Mouse (Mus musculus) embryonic stem cell, embryonic (primary cell): Measurements from ENCODE around the gene Ciz1.

Experiments
- CTCF ChIA-PET, 4 experiments: fragments of 300-600 bp in 2 of 4; fragments of 350-600 bp in 2 of 4; sonication (Branson Sonifier 250); formaldehyde crosslinking; loops; one replicate each; lab custom pipeline; 2022; ENCODE audit warnings: inconsistent platforms in 2 of 4; lab: Charles Lee
- POLR2A ChIA-PET, 4 experiments: fragments of 300-600 bp in 2 of 4; fragments of 350-600 bp in 2 of 4; sonication (Branson Sonifier 250); formaldehyde crosslinking; loops; one replicate each; lab custom pipeline; 2022; ENCODE audit warnings: antibody characterized with exemption in 4 of 4, inconsistent platforms in 1 of 4; lab: Charles Lee

The Ciz1 gene

DNA sequence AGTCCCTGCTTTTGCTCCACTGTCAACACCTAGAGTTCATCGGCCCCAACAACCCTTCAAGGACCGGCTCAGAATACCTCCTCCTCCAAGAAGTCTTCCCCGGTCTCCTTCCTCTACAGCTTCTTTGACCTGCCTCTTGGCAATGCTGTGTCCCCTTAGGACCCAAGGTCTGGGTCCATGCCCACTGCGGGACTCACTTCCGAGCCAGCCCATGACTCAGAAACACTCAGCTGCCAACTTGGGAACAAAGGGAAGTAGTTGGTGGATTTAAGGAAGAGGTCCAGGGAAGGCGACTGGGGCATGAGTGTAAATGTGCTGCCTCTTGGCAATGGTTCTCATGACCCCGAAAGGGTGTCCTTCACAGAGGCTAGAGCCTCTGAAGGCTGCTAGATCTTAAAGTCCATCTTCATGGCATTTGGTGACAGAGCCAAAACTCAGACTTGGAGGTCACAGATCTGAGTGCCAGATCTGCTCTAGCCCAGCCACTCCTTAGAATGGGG, 27.9 kb downstream of the Ciz1 start:
- POLR2A ChIA-PET, result interaction anchor here in 2 of 4 experiments (0.6 to 1.1 kb wide), 5 partner anchors 9 to 141 kb away, joined by 3 to 5 read pairs (median 3); partner anchors contain the start of gene Lcn2 (in 1 of the 2)
- CTCF ChIA-PET, result no interaction called here

DNA sequence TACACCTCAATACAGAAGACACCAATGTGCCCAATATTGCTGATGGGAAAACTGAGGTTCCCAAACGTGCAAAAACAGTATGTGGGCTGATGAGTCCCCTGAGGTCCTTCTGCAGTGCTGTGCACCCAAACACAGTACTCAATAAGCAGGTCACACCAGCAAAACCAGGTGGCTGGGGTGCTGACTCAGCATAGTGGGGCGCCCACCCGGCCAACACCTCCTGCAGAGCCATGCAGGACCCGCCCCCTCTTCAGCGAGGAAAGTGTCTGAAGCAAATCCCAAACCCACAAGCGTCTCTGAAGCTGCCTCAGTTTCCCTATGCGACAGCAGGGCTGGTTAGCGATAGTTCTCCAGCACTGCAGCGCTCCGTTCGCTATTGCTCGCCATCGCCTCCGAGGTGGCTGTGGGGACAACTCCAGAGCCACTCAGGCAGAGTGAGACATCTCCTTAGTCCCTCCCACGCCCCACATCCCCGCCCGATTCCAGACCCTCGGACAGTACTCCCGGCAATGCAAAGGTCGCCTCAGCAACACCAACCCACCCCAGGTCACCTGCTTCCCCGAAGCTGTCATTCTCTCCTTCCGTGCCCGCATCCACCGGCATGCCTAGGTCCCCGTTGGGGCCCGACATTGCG, 29.1 kb downstream of the Ciz1 start:
- CTCF ChIA-PET, result interaction anchor here (0.6 to 2.0 kb wide), 20 partner anchors 9 to 247 kb away, joined by 3 to 25 read pairs (median 3); partner anchors contain the start of gene Dnm1 (in 1 of the 4)
- POLR2A ChIA-PET, result interaction anchor here in 3 of 4 experiments (0.5 to 1.4 kb wide), 26 partner anchors 9 to 1958 kb away, joined by 3 to 6 read pairs (median 3); partner anchors contain the start of genes Ciz1 (in 1 of the 3) and Swi5 (in 1 of the 3)

DNA sequence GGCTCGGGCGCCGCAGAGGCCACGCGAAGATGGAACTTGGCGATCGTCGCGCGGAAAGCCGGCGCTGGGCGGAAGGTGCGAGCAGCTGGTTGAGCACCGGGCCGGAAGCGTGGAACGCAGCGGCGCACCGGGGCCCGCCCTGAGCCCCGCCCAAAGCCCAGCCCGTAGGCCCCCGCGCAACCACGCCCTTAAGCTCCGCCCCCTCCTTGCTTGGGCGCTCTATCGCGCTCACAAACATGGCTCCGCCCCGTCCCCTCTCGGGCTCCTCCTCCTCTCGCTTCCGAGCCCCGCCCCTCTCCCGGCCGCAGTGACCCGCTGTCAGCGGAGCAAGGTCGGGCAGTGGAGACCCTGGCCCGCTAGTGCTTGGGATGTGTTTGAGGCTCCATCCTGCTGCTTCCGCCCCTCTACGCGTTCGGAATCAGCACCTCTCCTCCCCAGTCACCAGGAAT, 29.7 kb downstream of the Ciz1 start, which contains the start of gene 1110008P14Rik:
Gene 1110008P14Rik, minus strand, starts transcription at position 164 of the 449 bp plus-strand sequence.
- ChIA-PET POLR2A (interaction anchor here in 3 of 4 experiments (0.5 to 1.4 kb wide), 26 partner anchors 9 to 554 kb away, joined by 3 to 6 read pairs (median 3); partner anchors contain the start of genes Ciz1 (in 1 of the 3) and Swi5 (in 1 of the 3)), CTCF (interaction anchor here (0.6 to 2.0 kb wide), 24 partner anchors 9 to 248 kb away, joined by 3 to 25 read pairs (median 3); partner anchors contain the start of gene Dnm1 (in 1 of the 4))

DNA sequence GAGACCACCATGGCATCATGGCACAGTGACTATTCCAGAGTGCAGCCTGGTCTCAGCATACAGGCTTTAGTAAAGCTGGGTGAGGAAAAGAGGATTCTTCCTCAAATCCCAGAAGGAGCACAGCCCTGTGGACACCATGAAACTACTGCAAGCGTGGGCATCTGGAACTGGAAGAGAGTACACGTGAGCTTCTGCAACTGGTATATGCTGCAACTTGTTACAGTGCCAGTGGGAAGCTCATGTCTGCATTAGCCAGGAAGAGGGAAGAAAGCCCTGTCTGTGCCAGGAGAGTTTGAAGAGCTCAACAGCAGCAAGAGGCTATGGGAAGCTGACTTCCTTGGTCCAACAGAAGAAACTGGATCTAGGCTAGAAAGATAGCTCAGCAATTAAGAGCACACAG, 30.6 kb downstream of the Ciz1 start:
- CTCF ChIA-PET, result interaction anchor here in 3 of 4 experiments (0.6 to 2.0 kb wide), 6 partner anchors 20 to 75 kb away, joined by 3 to 25 read pairs (median 6); no protein-coding TSS in a partner anchor
- POLR2A ChIA-PET, result interaction anchor here in 3 of 4 experiments (0.7 to 1.3 kb wide), 3 partner anchors 8 to 15 kb away, joined by 3 to 4 read pairs (median 3); no protein-coding TSS in a partner anchor

DNA sequence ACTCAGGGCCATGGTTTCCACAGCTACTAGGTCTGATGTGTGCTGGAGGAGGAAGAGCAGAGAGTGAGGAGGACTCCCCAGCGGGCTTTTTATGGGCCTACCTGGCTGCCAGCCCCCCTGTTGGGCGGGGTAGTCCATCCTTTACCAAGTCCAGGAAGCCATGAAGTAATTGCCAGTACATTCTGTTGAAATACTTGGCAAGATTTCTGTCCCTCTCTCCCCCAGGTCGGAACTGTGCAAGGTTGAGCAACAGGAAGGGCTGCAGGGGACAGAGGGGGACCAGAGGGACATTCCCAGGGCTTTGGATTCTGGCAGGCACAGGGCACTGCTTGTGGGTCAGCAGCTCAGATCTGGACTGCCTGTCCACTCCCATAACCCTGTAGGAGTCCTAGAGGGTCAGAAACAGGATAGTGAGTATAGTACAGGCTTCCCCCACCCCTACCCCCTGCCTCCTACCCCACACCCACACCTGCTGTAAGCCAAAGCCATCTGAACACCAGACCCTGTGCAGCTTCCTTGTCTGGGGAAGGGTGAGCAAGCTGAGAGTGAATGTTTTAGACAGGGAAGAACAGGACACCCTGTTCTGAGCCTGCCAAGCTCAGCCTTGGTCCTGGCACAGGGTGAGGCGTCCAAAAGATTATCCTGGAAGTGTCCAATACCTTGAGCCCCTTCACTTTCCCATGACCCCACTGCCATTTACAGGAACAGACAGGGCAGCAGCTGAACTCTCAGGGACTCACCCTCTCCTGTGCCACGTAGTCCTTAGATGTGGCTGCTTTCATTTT, 35.8 kb downstream of the Ciz1 start, which contains the start of gene Lcn2:
Gene Lcn2, minus strand, starts transcription at position 547 of the 785 bp plus-strand sequence.
- ChIA-PET POLR2A (interaction anchor here in 1 of 4 experiments (1.8 kb wide), 1 partner anchor 8 kb away, joined by 5 read pairs; no protein-coding TSS in a partner anchor), CTCF (interaction anchor here in 2 of 4 experiments (0.7 to 1.3 kb wide), 3 partner anchors 17 to 80 kb away, joined by 3 to 6 read pairs (median 5); no protein-coding TSS in a partner anchor)

DNA sequence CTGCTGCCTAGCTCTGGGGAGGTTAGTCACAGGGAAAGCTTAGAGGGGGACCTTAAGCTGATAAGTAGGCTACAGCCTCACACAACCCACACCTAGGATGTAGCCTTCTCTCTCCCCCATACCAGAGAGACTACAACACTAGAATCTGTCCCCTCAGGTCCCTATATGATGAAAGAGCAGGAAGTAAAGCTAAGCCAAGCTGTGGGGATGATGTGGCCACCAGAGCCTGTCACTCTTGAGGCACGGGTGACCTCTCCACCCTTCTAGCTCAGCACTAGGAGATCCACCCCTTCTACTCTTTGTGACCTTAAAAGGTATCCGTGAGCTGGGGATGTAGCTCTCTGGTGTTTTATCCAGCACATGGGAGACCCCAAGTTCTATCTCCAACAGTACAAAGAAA, 37.0 kb downstream of the Ciz1 start:
- ChIA-PET CTCF (interaction anchor here in 3 of 4 experiments (0.6 to 1.8 kb wide), 3 partner anchors 16 to 277 kb away, joined by 5 to 9 read pairs (median 5); no protein-coding TSS in a partner anchor), POLR2A (interaction anchor here in 1 of 4 experiments (0.7 to 1.8 kb wide), 2 partner anchors 9 to 101 kb away, joined by 3 to 5 read pairs; partner anchors contain the start of gene Swi5)

DNA sequence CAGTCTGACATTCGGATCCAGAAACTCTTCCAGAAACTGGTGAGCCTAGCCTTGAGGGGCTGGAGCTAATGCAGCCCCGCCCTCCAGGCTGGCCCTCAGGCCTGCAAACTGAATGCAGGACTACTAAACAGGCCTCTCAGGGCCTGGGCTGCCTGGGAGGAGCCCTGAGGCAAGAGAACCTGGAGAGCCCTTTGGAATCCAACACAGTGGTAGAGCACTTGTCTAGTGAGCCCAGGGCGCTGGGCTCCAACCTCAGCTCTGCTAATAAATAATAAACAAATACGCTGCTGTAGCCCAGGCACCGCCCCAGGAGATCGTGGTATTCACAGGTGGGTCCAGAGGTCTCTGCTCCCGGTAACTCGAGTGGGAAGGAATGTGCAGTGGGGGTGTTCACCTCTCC, 38.7 kb downstream of the Ciz1 start:
- ChIA-PET POLR2A (interaction anchor here in 3 of 4 experiments (0.6 to 1.2 kb wide), 6 partner anchors 9 to 495 kb away, joined by 3 to 4 read pairs (median 3); partner anchors contain the start of gene 1110008P14Rik (in 3 of the 3)), CTCF (interaction anchor here in 3 of 4 experiments (0.6 to 1.7 kb wide), 4 partner anchors 8 to 98 kb away, joined by 3 to 11 read pairs (median 5); no protein-coding TSS in a partner anchor)

DNA sequence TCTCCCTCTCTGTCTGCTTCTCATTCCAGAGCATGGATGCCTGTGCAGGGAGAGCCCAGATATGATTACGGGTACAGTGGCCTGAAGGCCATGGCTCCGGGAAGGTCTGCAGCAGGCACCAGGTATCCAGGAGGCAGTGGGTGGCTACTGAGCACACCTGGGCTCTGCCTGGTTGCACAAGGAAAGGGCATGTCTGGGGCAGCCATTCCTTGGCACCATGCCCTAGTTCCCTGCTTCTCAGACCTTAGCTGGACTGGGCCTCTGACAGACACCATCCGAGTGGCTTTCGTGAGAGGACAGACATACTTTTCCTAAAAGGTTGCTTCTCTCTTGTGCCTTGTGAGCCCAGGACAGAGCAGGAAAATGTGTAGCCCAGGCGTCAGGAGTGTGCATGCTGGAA, 39.9 kb downstream of the Ciz1 start:
- ChIA-PET CTCF (interaction anchor here in 2 of 4 experiments (0.7 to 1.7 kb wide), 3 partner anchors 10 to 84 kb away, joined by 3 to 5 read pairs (median 3); partner anchors contain the start of gene 1110008P14Rik (in 1 of the 2)), POLR2A (interaction anchor here in 2 of 4 experiments (0.5 to 1.6 kb wide), 3 partner anchors 100 to 217 kb away, joined by 3 to 4 read pairs (median 3); no protein-coding TSS in a partner anchor)

DNA sequence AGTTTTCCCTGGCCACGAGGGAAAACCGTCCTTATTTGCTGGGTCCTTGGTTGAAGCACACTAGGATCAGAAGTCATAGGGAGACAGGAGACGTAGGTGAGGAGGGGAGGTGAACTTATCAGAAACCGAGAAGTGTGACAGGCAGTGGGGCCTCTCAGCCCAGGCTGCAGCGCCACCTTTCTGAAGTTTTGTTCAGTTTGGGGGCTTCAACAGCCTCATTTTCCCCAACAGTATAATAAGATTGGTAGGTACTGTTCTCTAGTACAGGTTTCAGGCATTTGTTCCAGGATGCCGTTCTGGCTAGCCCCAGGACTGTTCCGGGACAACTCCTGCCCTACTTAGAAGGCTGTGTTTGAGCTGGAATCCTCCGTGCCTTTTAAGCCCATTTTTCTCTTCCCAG, 42.8 kb downstream of the Ciz1 start:
- ChIA-PET POLR2A (interaction anchor here in 2 of 4 experiments (0.6 to 1.5 kb wide), 9 partner anchors 11 to 435 kb away, joined by 3 to 4 read pairs (median 3); partner anchors contain the start of gene 1110008P14Rik (in 1 of the 2)), CTCF (interaction anchor here (0.5 to 1.3 kb wide), 5 partner anchors 9 to 175 kb away, joined by 3 to 5 read pairs (median 4); partner anchors contain the start of gene 1110008P14Rik (in 1 of the 4))

DNA sequence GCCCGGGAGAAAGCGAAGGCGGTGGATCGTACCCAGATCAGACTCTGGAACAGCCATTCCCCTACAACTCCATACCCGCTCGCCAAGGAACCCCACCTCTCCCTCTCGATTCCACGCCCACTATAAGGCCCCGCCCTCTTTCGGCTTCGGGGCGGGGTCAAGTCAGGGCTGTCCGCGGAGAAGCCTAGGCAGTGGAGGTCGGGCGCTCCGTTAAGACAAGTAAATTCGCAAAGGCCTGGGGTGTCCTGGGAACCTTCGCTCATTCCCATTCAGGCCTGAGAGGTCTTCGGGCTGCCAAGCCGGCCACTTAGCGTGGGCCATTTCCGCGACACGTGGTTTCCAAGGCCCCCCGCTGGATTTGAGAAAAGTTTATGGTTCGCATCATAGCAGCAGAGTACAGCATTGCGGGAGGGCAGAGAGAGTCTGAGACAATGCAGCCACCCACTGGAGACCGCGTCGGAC, 43.4 kb downstream of the Ciz1 start, which contains the start of gene Ptges2:
Gene Ptges2, plus strand, starts transcription at position 413 of the 462 bp plus-strand sequence.
- ChIA-PET CTCF (interaction anchor here in 3 of 4 experiments (0.5 to 1.3 kb wide), 4 partner anchors 9 to 14 kb away, joined by 3 to 5 read pairs (median 4); partner anchors contain the start of gene 1110008P14Rik (in 1 of the 3)), POLR2A (interaction anchor here in 2 of 4 experiments (1.0 to 1.5 kb wide), 5 partner anchors 11 to 262 kb away, joined by 3 to 4 read pairs (median 3); no protein-coding TSS in a partner anchor)

DNA sequence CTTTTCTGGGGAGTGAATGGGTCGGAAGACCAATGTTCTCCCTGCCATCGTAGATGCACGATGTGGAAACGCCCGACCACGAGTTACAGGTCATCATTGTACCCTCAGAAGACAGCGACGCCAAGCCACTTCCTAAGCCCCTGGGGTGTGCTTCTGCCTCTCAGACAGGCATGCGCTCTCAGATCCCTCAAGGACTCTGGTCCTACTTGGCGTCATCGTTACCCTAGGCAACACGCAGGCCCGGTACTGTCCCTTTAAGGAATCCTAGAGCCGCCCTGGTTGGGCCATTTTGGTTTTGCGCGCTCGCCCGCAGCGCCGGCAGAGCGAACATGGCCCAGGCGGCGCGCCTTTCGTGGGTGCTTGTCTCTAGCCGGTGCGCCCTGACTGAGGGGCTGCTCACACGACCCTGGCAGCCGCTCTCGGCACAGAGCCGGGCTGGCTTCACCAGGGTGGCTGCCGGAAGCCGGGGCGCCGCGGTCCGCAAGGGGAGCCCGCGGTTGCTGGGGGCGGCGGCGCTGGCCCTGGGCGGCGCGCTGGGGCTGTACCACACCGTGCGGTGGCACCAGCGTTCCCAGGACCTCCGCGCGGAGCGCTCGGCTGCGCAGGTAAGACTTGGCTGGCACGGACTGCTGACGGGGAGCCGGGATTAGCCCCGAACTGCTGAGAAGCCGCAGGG, 44.0 kb downstream of the Ciz1 start:
- CTCF ChIA-PET, result interaction anchor here in 2 of 4 experiments (0.7 to 2.0 kb wide), 3 partner anchors 8 to 14 kb away, joined by 3 to 6 read pairs (median 3); no protein-coding TSS in a partner anchor
- POLR2A ChIA-PET, result interaction anchor here in 2 of 4 experiments (0.6 to 1.2 kb wide), 4 partner anchors 33 to 108 kb away, joined by 3 to 6 read pairs (median 3); partner anchors contain the start of gene Swi5 (in 1 of the 2)

DNA sequence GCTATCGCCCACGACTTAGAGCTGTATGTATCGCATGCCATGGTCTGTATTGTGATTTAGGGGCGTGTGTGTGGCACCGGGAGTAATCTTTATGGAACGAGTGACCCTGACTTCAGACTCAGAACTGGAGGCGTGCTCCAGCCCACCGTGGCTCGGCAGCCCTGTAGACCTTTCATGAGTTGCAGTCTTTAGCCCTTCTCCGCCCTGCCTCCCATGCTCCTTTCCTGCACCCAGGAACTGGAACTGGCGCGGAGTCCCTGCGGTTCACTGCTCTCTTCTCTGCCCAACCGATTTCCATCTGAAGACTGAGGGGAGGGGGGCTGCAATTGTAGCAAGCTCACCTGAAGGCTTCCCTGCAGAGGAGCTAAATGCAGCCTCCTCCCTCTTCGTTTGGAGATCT, 44.6 kb downstream of the Ciz1 start:
- ChIA-PET CTCF (interaction anchor here in 2 of 4 experiments (0.7 to 2.0 kb wide), 3 partner anchors 8 to 33 kb away, joined by 3 to 6 read pairs (median 3); no protein-coding TSS in a partner anchor), POLR2A (interaction anchor here in 2 of 4 experiments (0.6 to 1.9 kb wide), 9 partner anchors 11 to 1441 kb away, joined by 3 to 6 read pairs (median 3); partner anchors contain the start of genes 1110008P14Rik (in 1 of the 2) and Swi5 (in 1 of the 2))

DNA sequence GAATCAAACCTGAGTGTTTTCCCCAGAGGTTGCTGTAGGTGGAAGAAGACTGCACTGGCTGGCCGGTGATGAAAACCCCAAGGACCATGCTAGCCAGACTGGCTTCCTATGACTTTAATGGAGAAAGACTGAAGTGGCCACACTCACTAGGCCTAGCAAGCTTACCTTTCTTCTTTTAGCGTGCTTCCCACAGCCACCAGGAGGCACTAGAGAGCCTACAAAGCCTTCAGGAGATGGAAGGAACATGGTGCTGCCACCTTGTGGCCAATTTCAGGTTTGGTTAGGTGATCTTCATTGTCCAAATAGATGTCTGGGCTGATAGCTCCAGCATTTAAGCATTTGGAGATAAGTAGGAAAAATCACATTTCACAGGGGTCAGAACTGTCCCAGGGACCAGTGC, 52.5 kb downstream of the Ciz1 start:
- ChIA-PET POLR2A (interaction anchor here in 3 of 4 experiments (0.6 to 2.2 kb wide), 19 partner anchors 14 to 285 kb away, joined by 3 to 10 read pairs (median 3); partner anchors contain the start of genes 1110008P14Rik (in 1 of the 3), Dpm2 (in 1 of the 3) and Slc25a25 (in 1 of the 3)), CTCF (interaction anchor here (0.6 to 5.9 kb wide), 162 partner anchors 8 to 596 kb away, joined by 3 to 117 read pairs (median 4); partner anchors contain the start of genes 1110008P14Rik (in 3 of the 4), Dnm1 (in 3 of the 4), Slc25a25 (in 3 of the 4) and 9430097D07Rik (in 2 of the 4))

DNA sequence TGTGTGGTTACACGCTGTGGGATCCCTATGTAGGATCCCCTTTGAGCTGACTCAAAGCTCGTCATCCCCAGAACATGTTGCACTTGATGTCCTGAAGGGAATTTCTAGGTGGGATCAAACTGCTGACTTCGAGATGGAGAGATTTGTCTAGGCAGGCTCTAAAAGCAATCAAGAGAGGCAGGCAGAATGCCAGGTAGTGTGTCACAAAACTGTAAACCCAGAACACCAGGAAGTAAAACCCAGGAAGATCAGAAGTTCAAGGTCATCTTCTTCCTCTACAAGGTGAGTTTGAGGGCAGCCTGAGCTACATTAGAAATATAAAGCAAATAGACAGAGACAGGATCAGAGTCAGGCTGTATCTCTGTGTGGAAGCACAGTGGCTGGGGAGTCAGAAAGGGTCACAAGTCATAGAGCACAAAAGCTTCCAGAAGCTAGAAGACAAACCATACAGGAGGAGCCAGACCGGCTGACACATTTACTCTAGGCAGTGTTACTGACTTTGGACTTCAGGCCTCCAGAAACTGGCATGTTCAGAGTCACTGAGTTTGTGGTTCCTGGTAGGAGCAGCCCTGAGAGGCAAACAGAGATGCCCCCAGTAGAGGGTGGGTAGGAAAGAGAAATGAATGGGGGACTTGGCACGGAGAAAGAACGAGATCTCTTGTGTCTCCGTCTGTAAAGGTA, 55.2 kb downstream of the Ciz1 start:
- CTCF ChIA-PET, result interaction anchor here in 3 of 4 experiments (0.8 to 5.9 kb wide), 6 partner anchors 9 to 159 kb away, joined by 3 to 117 read pairs (median 4); no protein-coding TSS in a partner anchor
- POLR2A ChIA-PET, result interaction anchor here in 2 of 4 experiments (0.6 to 1.7 kb wide), 4 partner anchors 9 to 210 kb away, joined by 3 to 4 read pairs (median 3); no protein-coding TSS in a partner anchor
